Mouse (Mus musculus): ENCODE results near the gene Rs1.
A peak's percentile ranks its signal among the peaks of the same experiment; 100 is the strongest.
"Not testable (repeated sequence)": the region's sequence is repeated elsewhere in the genome, so short reads cannot be mapped to it uniquely, and the experiment has no call there.

Gene Rs1

DNA sequence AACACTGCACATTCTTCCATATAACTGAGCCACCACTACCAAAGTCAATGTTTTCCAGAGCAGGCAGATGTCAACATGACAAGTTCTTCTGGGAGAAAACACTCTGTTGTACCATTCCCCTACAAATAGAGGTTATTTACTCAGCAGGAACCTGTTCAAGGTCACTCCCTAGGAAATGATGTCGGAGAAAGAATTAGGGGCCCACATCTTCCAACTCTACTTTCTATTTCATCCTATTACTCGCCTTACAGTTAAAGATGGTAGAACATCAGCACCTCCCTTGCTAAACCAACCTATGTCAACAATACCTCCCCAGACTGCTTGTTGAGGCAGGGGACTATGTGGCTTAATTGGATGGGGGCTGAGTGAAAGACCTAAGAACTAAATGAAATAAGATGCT lies at the start of gene Rs1:
TSS of gene Rs1 (plus strand) at position 301 of the 400 bp plus-strand sequence.
- no peak for DNase-seq (ENCODE audit: low spot score in 2 of 2)

DNA sequence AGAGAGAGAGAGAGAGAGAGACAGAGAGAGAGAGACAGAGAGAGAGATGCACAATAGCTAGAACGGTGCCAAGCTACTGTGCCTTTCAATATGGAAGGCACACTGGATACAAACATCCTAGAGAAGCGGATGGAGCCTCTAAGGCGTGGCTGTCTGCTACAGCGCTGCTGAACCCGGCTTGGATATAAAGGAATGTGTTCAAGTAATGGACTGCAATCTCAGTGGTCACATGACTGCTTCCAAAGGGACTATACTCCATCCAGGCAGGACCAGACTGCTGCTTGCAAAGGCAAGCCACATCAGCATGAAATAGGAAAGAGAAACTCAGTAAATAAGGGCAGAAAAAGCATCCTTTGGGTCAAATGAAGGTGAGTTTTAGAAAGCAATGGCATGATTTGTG lies 32.2 kb upstream of the Rs1 start, which contains the start of gene Ppef1:
TSS of gene Ppef1 (minus strand) at position 116 of the 400 bp plus-strand sequence.
- DNase-seq (ENCODE audit: low spot score in 2 of 2) = no peak

DNA sequence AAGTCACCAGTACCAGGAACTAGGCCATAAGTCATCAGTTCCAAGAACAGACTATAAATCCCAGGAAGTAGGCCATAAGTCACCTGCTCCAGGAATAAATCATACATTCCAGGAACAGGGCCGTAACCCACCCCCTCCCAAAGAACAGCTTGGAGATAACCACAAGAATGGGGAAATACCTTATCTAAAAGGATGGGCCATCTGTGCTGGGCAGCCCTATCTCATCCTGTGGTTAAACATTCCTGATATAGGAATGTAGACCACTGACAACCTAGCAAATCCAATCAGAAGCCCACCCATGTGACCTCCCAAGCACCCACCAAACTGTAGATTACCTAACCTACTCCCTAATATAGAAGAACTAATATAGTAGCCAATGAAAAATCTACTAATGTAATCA lies 22.4 kb upstream of the Rs1 start:
- DNase-seq (ENCODE audit: low spot score in 2 of 2) = no peak

DNA sequence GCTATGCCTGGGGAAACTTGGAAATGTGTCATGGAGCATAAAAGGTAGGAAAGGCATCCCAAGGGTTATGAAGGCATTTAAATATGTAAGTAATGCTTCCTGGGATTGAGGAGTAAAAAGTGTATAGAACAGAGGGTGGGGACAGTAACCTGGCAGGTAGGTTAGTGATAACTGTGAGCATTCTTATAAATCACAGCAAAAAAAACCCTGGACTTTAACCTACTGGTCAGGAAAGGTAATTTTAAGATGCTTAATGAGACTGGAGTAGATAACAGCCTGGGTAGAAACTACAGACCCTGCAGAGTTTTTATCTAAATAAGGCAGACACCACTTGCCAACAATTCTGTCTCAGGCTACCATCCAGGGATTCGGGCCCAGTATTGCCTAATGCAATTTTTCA lies 19.2 kb upstream of the Rs1 start:
- no peak for DNase-seq (ENCODE audit: low spot score in 2 of 2)

GRCm38 (mm10) chrX:160750808-160751207 lies 17.0 kb upstream of the Rs1 start:
- DNase-seq (ENCODE audit: low spot score in 2 of 2) = no peak

- peak; percentile 91 to 97 for DNase-seq (ENCODE audit: low spot score in 2 of 2)
Measured at GRCm38 (mm10) chrX:160765389-160766232, 2.2 kb upstream of the Rs1 start.

DNA sequence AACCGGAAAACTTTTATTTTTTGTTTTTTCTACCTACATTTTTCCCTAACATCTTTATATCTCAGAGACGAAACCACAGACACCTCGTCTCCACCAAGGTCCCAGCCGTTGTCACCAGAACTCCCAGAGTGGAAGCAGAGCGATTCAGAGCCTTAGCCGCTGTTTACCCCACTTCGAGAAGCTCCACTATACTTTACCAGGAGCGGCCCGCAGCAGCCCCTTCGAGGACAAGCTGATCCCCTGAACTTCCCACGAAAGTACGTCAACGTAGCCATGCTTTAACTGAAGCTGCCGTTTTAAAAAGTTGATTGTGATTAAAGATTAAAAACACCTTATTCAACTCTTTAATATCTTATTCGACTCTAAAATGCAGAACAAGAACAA lies 1.6 kb upstream of the Rs1 start:
- DNase-seq (ENCODE audit: low spot score in 2 of 2) = no peak

DNA sequence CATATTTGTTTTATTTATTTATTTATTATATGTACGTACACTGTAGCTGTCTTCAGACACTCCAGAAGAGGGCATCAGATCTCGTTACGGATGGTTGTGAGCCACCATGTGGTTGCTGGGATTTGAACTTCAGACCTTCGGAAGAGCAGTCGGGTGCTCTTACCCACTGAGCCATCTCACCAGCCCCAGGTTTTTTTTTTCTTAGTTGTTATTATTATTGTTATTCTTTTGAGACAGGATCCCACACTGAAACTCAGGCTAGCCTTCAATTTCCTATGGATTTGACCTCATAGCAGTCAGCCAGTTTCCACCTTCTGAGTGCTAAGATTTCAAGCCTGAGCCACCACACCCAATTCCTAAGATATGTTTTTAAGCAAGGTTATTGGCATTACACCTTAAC lies 1.8 kb downstream of the Rs1 start:
- not testable (repeated sequence) for DNase-seq (ENCODE audit: low spot score in 2 of 2)

- no peak for DNase-seq (ENCODE audit: low spot score in 2 of 2)
Measured at GRCm38 (mm10) chrX:160773033-160773432, 5.2 kb downstream of the Rs1 start.

DNA sequence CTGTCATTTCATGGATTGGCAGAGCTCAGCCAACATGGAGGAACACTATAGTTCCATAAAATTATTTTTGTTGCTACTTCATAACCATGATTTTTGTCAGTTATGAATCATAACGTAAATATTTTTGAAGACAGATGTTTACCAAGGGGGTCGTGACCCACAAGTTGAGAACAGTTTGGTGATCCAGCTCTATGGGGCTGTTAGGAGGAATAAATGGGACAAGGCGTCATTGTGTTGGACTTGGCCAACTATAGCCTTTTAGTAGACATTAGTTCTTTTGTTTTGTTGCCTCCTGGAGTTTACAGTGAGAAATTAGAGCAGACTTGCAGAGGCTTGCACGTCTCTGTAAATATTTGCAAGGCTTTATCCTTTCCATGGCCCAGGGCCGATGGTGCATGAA lies 14.5 kb downstream of the Rs1 start:
- no peak for DNase-seq (ENCODE audit: low spot score in 2 of 2)

DNA sequence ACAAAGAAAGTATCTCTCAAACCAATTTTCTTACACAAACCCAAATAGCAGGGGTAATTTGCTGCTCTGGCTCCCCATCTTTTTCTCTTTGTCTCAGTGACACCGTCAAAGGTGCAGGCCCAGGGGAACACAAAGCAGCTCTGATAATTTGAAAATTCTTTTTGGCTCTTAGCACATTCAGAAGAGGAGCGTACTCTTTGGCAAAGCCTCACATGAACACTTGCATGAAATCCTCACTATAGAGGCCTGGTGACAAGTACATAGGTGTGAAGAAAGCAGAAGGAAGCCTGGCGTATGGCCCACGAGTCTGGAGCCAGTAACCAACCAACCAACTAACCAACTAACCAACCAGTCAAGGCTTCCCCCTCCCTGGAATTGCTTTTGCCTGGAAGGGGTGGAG lies 27.1 kb downstream of the Rs1 start:
- no peak for DNase-seq (ENCODE audit: low spot score in 2 of 2)

- DNase-seq (ENCODE audit: low spot score in 2 of 2) = no peak
Measured at GRCm38 (mm10) chrX:160804409-160805150, 36.8 kb downstream of the Rs1 start.

DNA sequence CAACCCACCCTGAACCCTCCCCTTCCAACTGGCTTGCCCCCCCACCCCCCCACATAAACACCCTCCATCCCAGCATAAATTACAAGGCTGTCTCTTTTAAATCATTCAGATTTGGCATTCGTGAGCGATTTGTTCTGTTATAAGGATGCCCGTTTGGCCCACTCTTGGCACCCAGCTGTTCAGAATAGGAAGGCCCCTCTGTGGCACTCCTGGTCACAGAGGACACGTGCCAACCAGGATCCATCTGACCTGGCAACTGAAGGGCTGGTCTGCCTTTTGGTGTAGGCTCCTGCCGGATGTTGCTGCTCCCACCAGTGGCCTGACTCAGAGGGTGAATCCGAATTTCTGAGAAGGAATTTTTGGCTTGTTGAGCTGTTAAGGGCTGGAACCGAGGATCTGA lies 40.4 kb downstream of the Rs1 start:
- DNase-seq (ENCODE audit: low spot score in 2 of 2) = no peak

Measured in spleen, postnatal 4 days (tissue).